Mouse (Mus musculus) granulocyte monocyte progenitor cell, adult 5-6 weeks (primary cell): ENCODE data around the gene Gm3755. TPM values are rescaled to one million over a fixed set of nuclear protein-coding genes. Genes with fewer than 3 reads are reported as not detected.
"Not testable (repeated sequence)": the region's sequence is repeated elsewhere in the genome, so short reads cannot be mapped to it uniquely, and the experiment has no call there.

Experiments
- ATAC-seq: replicated peaks from 2 replicates; pipeline ENCODE4 v1.8.0; 2016; ENCODE audit warnings: mild to moderate bottlenecking, moderate TSS enrichment, inconsistent platforms; ENCODE audit not compliant: poor library complexity, severe bottlenecking
- total RNA-seq, 2 experiments: library from RNA; stranded (forward) in 1 of 2; stranded (reverse) in 1 of 2; fragments of 200-712, 200-1000 nt in 1 of 2; fragments of >200 nt in 1 of 2; fragmentation: Nextera tagmentation in 1 of 2; gene quantifications; 2 replicates each; pipeline ENCODE4 v1.2.3; 2014 to 2017

The Gm3755 gene
- not detected in 2 replicates for total RNA-seq (2014; fragmentation: Nextera tagmentation)
- total RNA-seq (2017), result not detected in 2 replicates

- not testable (repeated sequence) for ATAC-seq
Observed at GRCm38 (mm10) chr14:7450817-7451216, at the start of gene Gm3755. TSS of gene Gm3755 (minus strand) at chr14:7450917.

- ATAC-seq, result not testable (repeated sequence)
Observed at GRCm38 (mm10) chr14:7488731-7489130, 38.0 kb upstream of the Gm3755 start.

- ATAC-seq, result not testable (repeated sequence)
Observed at GRCm38 (mm10) chr14:7483662-7484061, 32.9 kb upstream of the Gm3755 start, which contains the start of gene Gm3752. TSS of gene Gm3752 (minus strand) at chr14:7483762.

- not testable (repeated sequence) for ATAC-seq
Observed at GRCm38 (mm10) chr14:7422496-7422895, 28.2 kb downstream of the Gm3755 start.

Other genes with a start within 250 kb of the Gm3755 start
- not detected in 2 replicates for gene Gm3727, start 186.2 kb downstream of the Gm3755 start, total RNA-seq (2014; fragmentation: Nextera tagmentation)
- gene Gm3727, start 186.2 kb downstream of the Gm3755 start, total RNA-seq (2017), result not detected in 2 replicates
- gene Gm3739, start 135.9 kb downstream of the Gm3755 start, total RNA-seq (2014; fragmentation: Nextera tagmentation), result not detected in 2 replicates
- not detected in 2 replicates for gene Gm3739, start 135.9 kb downstream of the Gm3755 start, total RNA-seq (2017)
- not detected in 2 replicates for gene Gm5797, start 118.5 kb downstream of the Gm3755 start, total RNA-seq (2014; fragmentation: Nextera tagmentation)
- gene Gm5797, start 118.5 kb downstream of the Gm3755 start, total RNA-seq (2017), result not detected in 2 replicates
- not detected in 2 replicates for gene Gm8374, start 85.8 kb downstream of the Gm3755 start, total RNA-seq (2014; fragmentation: Nextera tagmentation)
- not detected in 2 replicates for gene Gm8374, start 85.8 kb downstream of the Gm3755 start, total RNA-seq (2017)
- gene Gm3752, start 32.8 kb upstream of the Gm3755 start, total RNA-seq (2014; fragmentation: Nextera tagmentation), result not detected in 2 replicates
- gene Gm3752, start 32.8 kb upstream of the Gm3755 start, total RNA-seq (2017), result not detected in 2 replicates
- not detected in 2 replicates for gene Gm3558, start 117.6 kb upstream of the Gm3755 start, total RNA-seq (2014; fragmentation: Nextera tagmentation)
- 0.62 TPM in 1 of 2 replicates, not detected in the other for gene Gm3558, start 117.6 kb upstream of the Gm3755 start, total RNA-seq (2017)
- not detected in 2 replicates for gene Gm10338, start 144.7 kb upstream of the Gm3755 start, total RNA-seq (2014; fragmentation: Nextera tagmentation)
- not detected in 2 replicates for gene Gm10338, start 144.7 kb upstream of the Gm3755 start, total RNA-seq (2017)
- gene Gm10128, start 193.1 kb upstream of the Gm3755 start, total RNA-seq (2014; fragmentation: Nextera tagmentation), result not detected in 2 replicates
- not detected in 2 replicates for gene Gm10128, start 193.1 kb upstream of the Gm3755 start, total RNA-seq (2017)